Mouse (Mus musculus): ENCODE results near the gene Cyp4f18. TPM values are rescaled to one million over a fixed set of nuclear protein-coding genes. Genes with fewer than 3 reads are reported as not detected.

Gene Cyp4f18
- polyA plus RNA-seq, 1 experiment from 2014 or later = 1.2 TPM

DNA sequence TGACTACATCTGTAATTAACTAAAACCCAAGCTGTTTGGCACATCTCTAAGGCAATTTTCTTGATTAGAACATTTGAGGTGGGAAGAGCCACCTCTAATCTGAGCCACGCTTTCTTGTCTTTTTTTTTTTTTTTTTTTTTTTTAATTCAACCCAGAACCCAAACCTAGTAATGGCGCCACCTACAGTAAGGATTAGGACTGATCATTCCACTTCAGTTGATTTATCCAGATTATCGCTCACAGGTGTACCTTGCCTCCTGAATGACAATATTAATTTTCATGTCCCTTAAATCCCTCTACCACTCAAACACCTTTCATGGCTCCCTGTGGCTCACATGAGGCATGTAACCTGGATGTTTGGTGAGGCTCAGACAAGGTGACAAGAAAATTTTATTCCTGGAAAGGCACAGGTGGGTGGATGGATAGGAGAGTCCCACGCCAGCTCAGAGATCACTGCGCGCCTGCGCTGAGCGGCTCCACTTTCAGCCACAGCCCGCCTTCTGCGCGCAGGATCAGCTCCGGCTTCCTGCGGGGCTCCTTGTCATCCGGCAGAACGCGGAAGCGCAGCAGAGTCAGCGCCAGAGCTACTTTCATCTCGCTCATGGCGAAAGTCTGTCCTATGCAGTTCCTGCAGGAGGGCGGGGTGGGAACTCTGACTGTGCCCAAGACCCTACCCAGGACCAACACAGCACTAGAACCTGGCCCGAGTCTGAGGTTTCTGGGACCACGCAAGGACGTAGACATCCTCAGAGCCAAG lies 21.1 kb downstream of the Cyp4f18 start:
- no peaks in the 10 kb centered on the region for H3K9me3 ChIP-seq (ENCODE audit: control insufficient read depth, low read length)
- peak overlapping the region; percentile 39 for H3K4me3 ChIP-seq (ENCODE audit: low read length)
- H3K4me2 ChIP-seq (replicated peaks; ENCODE audit: low read depth, low read length) = peak overlapping the region; percentile 53
- no peaks in the 10 kb centered on the region for H3K27me3 ChIP-seq (ENCODE audit: control insufficient read depth, insufficient read depth, low read length)
- no peaks in the 10 kb centered on the region for H3K4me1 ChIP-seq (ENCODE audit: control insufficient read depth, insufficient read depth, low read length)
- peak; percentile 73 for ATAC-seq (ENCODE audit: low FRiP score, low TSS enrichment)
- no peak overlapping the region for H3K27ac ChIP-seq (ENCODE audit: low read depth, low read length)
- 17% methylated on average over 24 of the region's 24 CpGs for WGBS
- H3K36me3 ChIP-seq (ENCODE audit: control insufficient read depth, insufficient read depth, low read length) = no peaks in the 10 kb centered on the region
- peak overlapping the region; percentile 40; the same call in 1 of the 2 replicates for H3K9ac ChIP-seq (ENCODE audit: low read depth, low read length)

DNA sequence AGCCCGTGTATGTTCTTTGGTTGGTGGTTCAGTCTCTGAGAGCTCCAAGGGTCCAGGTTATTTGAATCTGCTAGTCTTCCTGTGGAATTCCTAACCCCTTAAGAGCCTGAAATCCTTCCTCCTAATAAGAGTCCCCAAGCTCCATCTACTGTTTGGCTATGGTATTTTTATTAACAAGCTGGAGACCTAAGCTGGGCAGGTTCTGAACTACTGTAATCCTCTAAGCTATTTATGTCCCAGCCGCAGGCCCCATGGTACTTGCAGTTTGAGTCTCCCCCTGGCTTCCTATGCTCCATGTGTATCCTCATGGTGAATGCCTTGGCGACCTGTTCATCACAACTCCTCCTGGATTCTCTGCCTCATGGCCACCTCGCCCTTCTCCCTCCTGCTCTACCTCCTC lies 24.8 kb downstream of the Cyp4f18 start:
- no peak overlapping the region for H3K27ac ChIP-seq (ENCODE audit: low read depth, low read length)
- no peaks in the 10 kb centered on the region for H3K9me3 ChIP-seq (ENCODE audit: control insufficient read depth, low read length)
- no peak overlapping the region for H3K9ac ChIP-seq (ENCODE audit: low read depth, low read length)
- no peak overlapping the region for H3K4me2 ChIP-seq (replicated peaks; ENCODE audit: low read depth, low read length)
- no peaks in the 10 kb centered on the region; the same call in 1 of the 2 replicates for H3K4me1 ChIP-seq (ENCODE audit: control insufficient read depth, insufficient read depth, low read length)
- no peaks in the 10 kb centered on the region for H3K36me3 ChIP-seq (ENCODE audit: control insufficient read depth, insufficient read depth, low read length)
- no peaks in the 10 kb centered on the region for H3K27me3 ChIP-seq (ENCODE audit: control insufficient read depth, insufficient read depth, low read length)
- no peak for ATAC-seq (ENCODE audit: low FRiP score, low TSS enrichment)
- no peak overlapping the region for H3K4me3 ChIP-seq (ENCODE audit: low read length)
- WGBS = 65% methylated on average over 4 of the region's 4 CpGs

DNA sequence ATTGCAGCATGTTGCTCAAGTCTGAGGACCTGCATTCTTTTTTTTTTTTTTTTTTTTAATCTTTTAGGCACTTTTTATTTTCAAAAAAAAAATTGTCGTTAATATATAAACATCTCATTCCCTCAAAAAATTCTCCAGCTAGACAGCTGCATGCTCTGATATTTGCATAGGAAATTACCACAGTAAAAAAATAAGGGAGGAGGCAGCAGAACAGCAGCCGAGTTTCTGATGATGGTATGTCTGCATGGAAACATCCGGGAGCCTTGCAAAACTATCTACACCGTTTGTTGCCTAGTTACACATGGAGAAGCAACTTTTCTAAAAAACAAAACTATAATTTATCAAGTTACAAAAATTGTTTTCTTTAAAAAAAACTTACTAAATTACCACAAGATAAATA lies 28.0 kb downstream of the Cyp4f18 start:
- no peaks in the 10 kb centered on the region for H3K9me3 ChIP-seq (ENCODE audit: control insufficient read depth, low read length)
- WGBS = 77% methylated on average over 4 of the region's 4 CpGs
- no peak overlapping the region for H3K4me2 ChIP-seq (replicated peaks; ENCODE audit: low read depth, low read length)
- no peaks in the 10 kb centered on the region; the same call in 1 of the 2 replicates for H3K4me1 ChIP-seq (ENCODE audit: control insufficient read depth, insufficient read depth, low read length)
- H3K9ac ChIP-seq (ENCODE audit: low read depth, low read length) = no peak overlapping the region
- ATAC-seq (ENCODE audit: low FRiP score, low TSS enrichment) = no peak
- H3K27me3 ChIP-seq (ENCODE audit: control insufficient read depth, insufficient read depth, low read length) = no peaks in the 10 kb centered on the region
- H3K27ac ChIP-seq (ENCODE audit: low read depth, low read length) = no peak overlapping the region
- no peak overlapping the region for H3K4me3 ChIP-seq (ENCODE audit: low read length)
- no peaks in the 10 kb centered on the region for H3K36me3 ChIP-seq (ENCODE audit: control insufficient read depth, insufficient read depth, low read length)

DNA sequence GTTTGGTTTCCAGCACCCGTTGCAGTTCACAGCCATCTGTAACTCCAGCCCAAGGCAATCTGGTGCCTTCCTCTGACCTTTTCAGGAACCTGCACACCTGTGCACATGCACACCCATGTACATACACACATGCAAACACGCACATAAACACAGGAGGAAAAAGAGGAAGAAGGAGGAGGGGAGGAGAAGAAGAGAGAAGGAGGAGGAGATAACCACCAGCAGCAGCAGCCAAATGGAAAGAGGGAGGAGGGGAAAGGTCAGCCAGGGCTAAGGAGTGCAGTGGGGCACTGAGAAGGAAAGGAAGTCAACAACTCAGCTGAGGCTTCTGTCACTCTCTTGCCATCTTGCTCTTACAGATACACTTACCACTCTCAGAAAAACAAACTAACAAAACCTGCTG lies 28.4 kb downstream of the Cyp4f18 start:
- H3K4me2 ChIP-seq (replicated peaks; ENCODE audit: low read depth, low read length) = no peak overlapping the region
- WGBS = 48% methylated on average over 2 of the region's 2 CpGs
- ATAC-seq (ENCODE audit: low FRiP score, low TSS enrichment) = no peak; the same call in 1 of the 2 replicates
- H3K27ac ChIP-seq (ENCODE audit: low read depth, low read length) = no peak overlapping the region
- H3K9ac ChIP-seq (ENCODE audit: low read depth, low read length) = no peak overlapping the region
- H3K36me3 ChIP-seq (ENCODE audit: control insufficient read depth, insufficient read depth, low read length) = no peaks in the 10 kb centered on the region
- H3K4me1 ChIP-seq (ENCODE audit: control insufficient read depth, insufficient read depth, low read length) = no peaks in the 10 kb centered on the region; the same call in 1 of the 2 replicates
- no peaks in the 10 kb centered on the region for H3K9me3 ChIP-seq (ENCODE audit: control insufficient read depth, low read length)
- no peak overlapping the region for H3K4me3 ChIP-seq (ENCODE audit: low read length)
- H3K27me3 ChIP-seq (ENCODE audit: control insufficient read depth, insufficient read depth, low read length) = no peaks in the 10 kb centered on the region

DNA sequence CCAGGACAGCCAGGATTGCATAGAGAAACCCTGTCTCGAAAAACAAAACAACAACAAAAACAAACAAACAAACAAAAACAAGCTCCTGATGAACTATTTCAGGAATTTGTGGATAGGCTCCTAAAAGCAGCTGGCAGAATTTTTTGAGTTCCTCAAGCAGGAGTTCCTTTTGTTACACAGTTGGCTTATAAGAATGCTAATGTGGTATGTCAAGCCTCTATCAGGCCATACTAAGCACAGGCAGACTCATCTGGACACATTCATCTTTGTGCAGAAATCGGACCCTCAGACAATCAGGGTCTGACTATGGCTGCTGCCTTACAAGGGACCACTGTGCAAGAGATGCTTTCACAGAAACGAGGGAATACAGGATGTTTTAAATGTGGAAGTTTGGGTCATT lies 35.2 kb downstream of the Cyp4f18 start:
- H3K4me2 ChIP-seq (replicated peaks; ENCODE audit: low read depth, low read length) = no peak overlapping the region
- no peaks in the 10 kb centered on the region for H3K27me3 ChIP-seq (ENCODE audit: control insufficient read depth, insufficient read depth, low read length)
- H3K4me3 ChIP-seq (ENCODE audit: low read length) = no peak overlapping the region
- no peaks in the 10 kb centered on the region for H3K4me1 ChIP-seq (ENCODE audit: control insufficient read depth, insufficient read depth, low read length)
- peaks cover 6% of the 10 kb centered on the region; the same call in 1 of the 2 replicates for H3K36me3 ChIP-seq (ENCODE audit: control insufficient read depth, insufficient read depth, low read length)
- no peaks in the 10 kb centered on the region for H3K9me3 ChIP-seq (ENCODE audit: control insufficient read depth, low read length)
- ATAC-seq (ENCODE audit: low FRiP score, low TSS enrichment) = no peak
- no peak overlapping the region for H3K9ac ChIP-seq (ENCODE audit: low read depth, low read length)
- WGBS = 86% methylated on average over 3 of the region's 3 CpGs
- H3K27ac ChIP-seq (ENCODE audit: low read depth, low read length) = no peak overlapping the region

DNA sequence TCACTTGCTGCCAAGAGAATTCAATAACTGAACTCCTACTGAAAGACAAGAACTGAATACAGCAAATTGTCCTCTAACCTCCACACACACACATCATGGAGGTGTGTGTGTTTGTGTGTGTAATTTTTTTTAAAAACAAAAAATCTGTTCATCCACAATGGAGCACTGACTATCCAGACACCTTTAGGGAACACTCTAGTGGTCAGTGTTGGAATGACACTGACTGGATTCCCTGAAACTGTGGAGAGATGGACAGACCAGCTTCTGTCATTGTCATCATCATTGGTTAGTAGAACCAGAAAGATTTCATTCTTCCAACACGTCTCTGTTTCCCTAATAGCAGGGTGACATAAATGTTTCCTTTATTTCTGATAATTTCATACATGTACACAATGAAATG lies 37.5 kb downstream of the Cyp4f18 start:
- 0 out of 2 replicates have a peak, but pooled peaks cover 2% of the 10 kb centered on the region for H3K9me3 ChIP-seq (ENCODE audit: control insufficient read depth, low read length)
- H3K36me3 ChIP-seq (ENCODE audit: control insufficient read depth, insufficient read depth, low read length) = peaks cover 26% of the 10 kb centered on the region
- no peak for ATAC-seq (ENCODE audit: low FRiP score, low TSS enrichment)
- no peak overlapping the region for H3K9ac ChIP-seq (ENCODE audit: low read depth, low read length)
- no peak overlapping the region for H3K27ac ChIP-seq (ENCODE audit: low read depth, low read length)
- no peaks in the 10 kb centered on the region for H3K27me3 ChIP-seq (ENCODE audit: control insufficient read depth, insufficient read depth, low read length)
- H3K4me2 ChIP-seq (replicated peaks; ENCODE audit: low read depth, low read length) = no peak overlapping the region
- no peaks in the 10 kb centered on the region for H3K4me1 ChIP-seq (ENCODE audit: control insufficient read depth, insufficient read depth, low read length)
- 72% methylated on average over 1 of the region's 1 CpGs for WGBS
- no peak overlapping the region for H3K4me3 ChIP-seq (ENCODE audit: low read length)

DNA sequence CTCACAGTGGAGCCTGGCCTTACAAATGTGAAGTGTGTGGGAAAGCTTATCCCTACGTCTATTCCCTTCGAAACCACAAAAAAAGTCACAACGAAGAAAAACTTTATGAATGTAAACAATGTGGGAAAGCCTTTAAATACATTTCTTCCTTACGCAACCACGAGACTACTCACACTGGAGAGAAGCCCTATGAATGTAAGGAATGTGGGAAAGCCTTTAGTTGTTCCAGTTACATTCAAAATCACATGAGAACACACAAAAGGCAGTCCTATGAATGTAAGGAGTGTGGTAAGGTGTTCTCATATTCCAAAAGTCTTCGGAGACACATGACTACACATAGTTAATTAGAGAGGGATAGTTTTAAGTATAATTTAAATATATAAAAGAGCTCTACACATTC lies 40.8 kb downstream of the Cyp4f18 start:
- Histone ChIP-seq H3K27me3 (ENCODE audit: control insufficient read depth, insufficient read depth, low read length) (no peaks in the 10 kb centered on the region), H3K9ac (ENCODE audit: low read depth, low read length) (no peak overlapping the region), H3K4me2 (replicated peaks; ENCODE audit: low read depth, low read length) (no peak overlapping the region), H3K9me3 (ENCODE audit: control insufficient read depth, low read length) (peaks cover 9% of the 10 kb centered on the region; the same call in 1 of the 2 replicates), H3K27ac (ENCODE audit: low read depth, low read length) (no peak overlapping the region), H3K36me3 (ENCODE audit: control insufficient read depth, insufficient read depth, low read length) (peaks cover 44% of the 10 kb centered on the region), H3K4me3 (ENCODE audit: low read length) (no peak overlapping the region), H3K4me1 (ENCODE audit: control insufficient read depth, insufficient read depth, low read length) (no peaks in the 10 kb centered on the region)
- no peak for ATAC-seq (ENCODE audit: low FRiP score, low TSS enrichment)
- WGBS = 96% methylated on average over 6 of the region's 6 CpGs

DNA sequence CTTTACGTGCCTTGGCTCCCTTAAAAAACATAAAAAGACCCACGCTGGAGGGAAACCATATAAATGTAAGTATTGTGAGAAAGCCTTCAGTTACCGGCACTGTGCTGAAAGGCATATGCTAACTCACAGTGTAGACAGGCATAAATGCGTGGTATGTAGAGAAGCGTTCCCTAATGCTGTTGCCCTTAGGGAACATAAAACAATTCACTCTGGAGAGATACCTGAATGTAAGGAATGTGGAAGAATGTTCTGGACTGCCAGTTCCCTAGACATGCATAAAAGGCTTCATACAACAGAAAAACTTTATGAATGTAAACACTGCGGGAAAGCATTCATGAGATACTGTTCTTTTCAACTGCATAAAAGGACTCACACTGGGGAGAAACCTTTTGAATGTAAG lies 41.3 kb downstream of the Cyp4f18 start:
- Histone ChIP-seq H3K4me2 (replicated peaks; ENCODE audit: low read depth, low read length) (no peak overlapping the region), H3K4me1 (ENCODE audit: control insufficient read depth, insufficient read depth, low read length) (no peaks in the 10 kb centered on the region), H3K9ac (ENCODE audit: low read depth, low read length) (no peak overlapping the region), H3K4me3 (ENCODE audit: low read length) (no peak overlapping the region), H3K27ac (ENCODE audit: low read depth, low read length) (no peak overlapping the region), H3K27me3 (ENCODE audit: control insufficient read depth, insufficient read depth, low read length) (no peaks in the 10 kb centered on the region), H3K9me3 (ENCODE audit: control insufficient read depth, low read length) (peaks cover 9% of the 10 kb centered on the region; the same call in 1 of the 2 replicates), H3K36me3 (ENCODE audit: control insufficient read depth, insufficient read depth, low read length) (peaks cover 44% of the 10 kb centered on the region)
- WGBS = 96% methylated on average over 6 of the region's 6 CpGs
- ATAC-seq (ENCODE audit: low FRiP score, low TSS enrichment) = no peak

DNA sequence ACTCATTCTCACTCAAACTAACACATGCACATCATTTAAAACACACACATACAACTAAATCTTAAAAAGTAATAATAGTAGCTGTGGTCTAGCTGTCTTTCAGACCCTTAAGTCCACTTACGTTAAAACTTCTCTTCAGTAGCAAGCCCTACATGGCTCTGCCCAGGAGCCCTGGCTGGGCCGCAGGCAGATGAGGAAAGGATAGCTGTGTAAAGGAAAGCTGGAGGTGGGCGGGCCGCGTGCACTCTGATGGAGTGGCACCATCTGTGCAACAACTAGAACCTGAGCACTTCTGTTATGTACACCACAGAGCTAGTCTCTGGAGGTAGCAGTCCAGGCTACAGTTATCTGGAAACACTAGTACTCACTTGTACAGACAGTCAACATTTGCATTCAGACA lies 42.2 kb downstream of the Cyp4f18 start:
- no peak overlapping the region for H3K4me3 ChIP-seq (ENCODE audit: low read length)
- H3K27ac ChIP-seq (ENCODE audit: low read depth, low read length) = no peak overlapping the region
- 96% methylated on average over 5 of the region's 5 CpGs for WGBS
- H3K27me3 ChIP-seq (ENCODE audit: control insufficient read depth, insufficient read depth, low read length) = no peaks in the 10 kb centered on the region
- ATAC-seq (ENCODE audit: low FRiP score, low TSS enrichment) = no peak
- peaks cover 9% of the 10 kb centered on the region; the same call in 1 of the 2 replicates for H3K9me3 ChIP-seq (ENCODE audit: control insufficient read depth, low read length)
- H3K4me2 ChIP-seq (replicated peaks; ENCODE audit: low read depth, low read length) = no peak overlapping the region
- H3K9ac ChIP-seq (ENCODE audit: low read depth, low read length) = no peak overlapping the region
- H3K36me3 ChIP-seq (ENCODE audit: control insufficient read depth, insufficient read depth, low read length) = peaks cover 44% of the 10 kb centered on the region
- no peaks in the 10 kb centered on the region for H3K4me1 ChIP-seq (ENCODE audit: control insufficient read depth, insufficient read depth, low read length)
